Mouse (Mus musculus) forebrain, embryonic 14.5 days (tissue): ENCODE results near the gene 1700113H08Rik. TPM values are rescaled to one million over a fixed set of nuclear protein-coding genes. Genes with fewer than 3 reads are reported as not detected.

Experiments used
- ATAC-seq: fragments of 200-750 bp; cut with Nextera tagmentation; 2 replicates; pipeline ENCODE4 v1.8.0; 2017; ENCODE audit warnings: mild to moderate bottlenecking, moderate library complexity
- DNase-seq: peaks from one replicate; pipeline ENCODE4 v3.0.0-alpha.2; 2015; ENCODE audit warnings: low spot score
- H3K27ac ChIP-seq: fragments of 300-500 bp; sonication (generic); 2 replicates; pipeline ENCODE4 v1.5.1; 2014; ENCODE audit warnings: low read depth, mild to moderate bottlenecking, control low read depth, low read length, moderate library complexity
- H3K27me3 ChIP-seq: fragments of 300-500 bp; sonication (generic); replicated peaks from 2 replicates; pipeline ENCODE4 v1.6.1; 2014; ENCODE audit warnings: low read length, control low read depth, mixed read lengths; ENCODE audit not compliant: control insufficient read depth, insufficient read depth
- H3K36me3 ChIP-seq: fragments of 300-500 bp; sonication (generic); 2 replicates; pipeline ENCODE4 v1.6.1; 2014; ENCODE audit warnings: low read length, control low read depth; ENCODE audit not compliant: control insufficient read depth, insufficient read depth
- H3K4me1 ChIP-seq: fragments of 300-500 bp; sonication (generic); 2 replicates; pipeline ENCODE4 v1.6.1; 2014; ENCODE audit warnings: antibody characterized with exemption, low read length, control low read depth; ENCODE audit not compliant: control insufficient read depth, insufficient read depth
- H3K4me2 ChIP-seq: fragments of 300-500 bp; sonication (generic); 2 replicates; pipeline ENCODE4 v1.6.1; 2014; ENCODE audit warnings: mild to moderate bottlenecking, control low read depth, low read length
- H3K4me3 ChIP-seq: fragments of 300-500 bp; sonication (generic); 2 replicates; pipeline ENCODE4 v1.5.1; 2014; ENCODE audit warnings: low read depth, low read length, control low read depth
- H3K9ac ChIP-seq: fragments of 300-500 bp; sonication (generic); 2 replicates; pipeline ENCODE4 v1.6.1; 2014; ENCODE audit warnings: mild to moderate bottlenecking, low read length, control low read depth, moderate library complexity
- H3K9me3 ChIP-seq: fragments of 300-500 bp; sonication (generic); replicated peaks from 2 replicates; pipeline ENCODE4 v1.6.1; 2016; ENCODE audit warnings: low read length, control low read depth, mixed read lengths; ENCODE audit not compliant: control insufficient read depth
- WGBS: fragments of 180-500 bp; shearing (Covaris S2); extraction: QIAGEN DNeasy Blood & Tissue Kit; methylation state at CpG from one replicate; pipeline ENCODE4 v1.1.7; 2014; 5-methylcytosine and 5-hydroxymethylcytosine counted together
- polyA plus RNA-seq: library from polyadenylated mRNA; unstranded; fragments of >200 nt; fragmentation: Nextera tagmentation; extraction: Ambion mirVana; gene quantifications from 2 replicates; pipeline ENCODE4 v1.2.1, GENCODE M21; 2014

Gene 1700113H08Rik
- polyA plus RNA-seq, 1 experiment from 2014 or later, result not detected

- H3K27ac ChIP-seq, result no peak overlapping the region
- DNase-seq, result no peak
- H3K4me2 ChIP-seq, result no peak overlapping the region
- no peaks in the 10 kb centered on the region for H3K9me3 ChIP-seq
- WGBS, result 89% methylated on average over 8 of the region's 8 CpGs
- H3K4me3 ChIP-seq, result no peak overlapping the region
- H3K9ac ChIP-seq, result no peak overlapping the region
- no peaks in the 10 kb centered on the region for H3K36me3 ChIP-seq
- no peaks in the 10 kb centered on the region for H3K27me3 ChIP-seq
- peaks cover 17% of the 10 kb centered on the region; the same call in 1 of the 2 replicates for H3K4me1 ChIP-seq
- no peak for ATAC-seq
Measured at GRCm38 (mm10) chr10:87032768-87033167, 25.1 kb upstream of the 1700113H08Rik start.

DNA sequence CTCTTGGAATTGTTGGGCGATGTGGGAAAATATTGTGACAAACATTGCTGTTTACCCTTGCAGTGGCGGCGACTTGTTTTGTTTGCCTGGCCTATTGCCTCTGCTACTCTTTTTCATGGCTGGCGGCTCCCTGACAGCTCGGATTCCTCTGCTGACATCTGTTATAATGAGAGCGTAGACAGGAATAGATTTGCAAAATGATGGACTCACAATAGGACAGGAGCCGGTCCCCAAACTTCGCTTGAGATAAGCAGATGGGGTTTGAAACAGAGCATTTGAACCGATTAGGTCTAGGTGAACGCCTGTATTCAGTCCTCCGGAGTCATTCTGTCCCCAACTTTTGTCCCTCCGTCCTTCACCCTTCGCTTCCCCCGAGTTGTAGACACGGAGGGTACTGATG, 22.0 kb upstream of the 1700113H08Rik start:
- no peaks in the 10 kb centered on the region for H3K27me3 ChIP-seq
- H3K9ac ChIP-seq, result no peak overlapping the region
- no peak overlapping the region for H3K27ac ChIP-seq
- no peaks in the 10 kb centered on the region for H3K9me3 ChIP-seq
- no peak overlapping the region for H3K4me3 ChIP-seq
- peaks cover 17% of the 10 kb centered on the region; the same call in 1 of the 2 replicates for H3K4me1 ChIP-seq
- WGBS, result 35% methylated on average over 15 of the region's 15 CpGs
- DNase-seq (peak; percentile 41), ATAC-seq (peak; percentile 59; the same call in 1 of the 2 replicates)
- peak overlapping the region; percentile 5; the same call in 1 of the 2 replicates for H3K4me2 ChIP-seq
- H3K36me3 ChIP-seq, result no peaks in the 10 kb centered on the region

GRCm38 (mm10) chr10:87036271-87036703, 21.6 kb upstream of the 1700113H08Rik start:
- WGBS, result 46% methylated on average over 14 of the region's 14 CpGs

DNA sequence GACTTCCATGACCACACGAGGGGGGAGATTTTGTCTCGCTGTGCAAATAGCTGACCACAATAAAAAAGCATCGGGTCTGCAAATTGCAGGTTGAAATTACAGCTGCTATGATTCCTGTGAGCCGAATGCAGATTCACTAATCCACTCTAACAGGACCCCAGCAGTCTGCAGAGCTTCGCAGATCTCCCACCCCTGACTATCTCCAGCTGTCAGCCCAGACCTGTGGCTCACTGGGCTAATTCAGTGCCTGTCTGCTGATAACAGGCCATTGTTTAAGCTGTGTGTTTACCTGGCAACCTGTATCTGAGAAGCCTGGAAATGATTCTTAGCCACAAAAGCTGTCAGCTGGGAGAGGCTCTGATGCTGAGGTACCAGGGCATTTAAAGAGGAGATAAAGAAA, 20.8 kb upstream of the 1700113H08Rik start:
- Histone ChIP-seq H3K36me3 (no peaks in the 10 kb centered on the region), H3K27ac (no peak overlapping the region), H3K9me3 (no peaks in the 10 kb centered on the region), H3K4me3 (no peak overlapping the region), H3K4me1 (peaks cover 17% of the 10 kb centered on the region; the same call in 1 of the 2 replicates), H3K4me2 (no peak overlapping the region), H3K27me3 (no peaks in the 10 kb centered on the region), H3K9ac (no peak overlapping the region)
- DNase-seq, result no peak
- no peak for ATAC-seq
- WGBS, result 27% methylated on average over 5 of the region's 5 CpGs

More at GRCm38 (mm10) chr10:87036271-87036703, 21.6 kb upstream of the 1700113H08Rik start:
- peak; percentile 37 for DNase-seq
- Histone ChIP-seq H3K27me3 (no peaks in the 10 kb centered on the region), H3K9ac (no peak overlapping the region), H3K36me3 (no peaks in the 10 kb centered on the region), H3K4me1 (peaks cover 17% of the 10 kb centered on the region; the same call in 1 of the 2 replicates), H3K27ac (no peak overlapping the region), H3K9me3 (no peaks in the 10 kb centered on the region), H3K4me3 (no peak overlapping the region), H3K4me2 (0 out of 2 replicates have a peak overlapping the region, but pooled peaks have one; percentile 5)
- peak; percentile 53; the same call in 1 of the 2 replicates for ATAC-seq

- no peak overlapping the region for H3K4me3 ChIP-seq
- H3K9ac ChIP-seq, result no peak overlapping the region
- no peak overlapping the region for H3K27ac ChIP-seq
- H3K4me1 ChIP-seq, result peaks cover 17% of the 10 kb centered on the region; the same call in 1 of the 2 replicates
- DNase-seq (no peak), ATAC-seq (no peak)
- H3K36me3 ChIP-seq, result no peaks in the 10 kb centered on the region
- WGBS, result 82% methylated on average over 6 of the region's 6 CpGs
- no peak overlapping the region for H3K4me2 ChIP-seq
- no peaks in the 10 kb centered on the region for H3K9me3 ChIP-seq
- no peaks in the 10 kb centered on the region for H3K27me3 ChIP-seq
Measured at GRCm38 (mm10) chr10:87039340-87039739, 18.5 kb upstream of the 1700113H08Rik start.

GRCm38 (mm10) chr10:87039800-87040199, 18.0 kb upstream of the 1700113H08Rik start:
- Histone ChIP-seq H3K9ac (no peak overlapping the region), H3K27ac (no peak overlapping the region), H3K36me3 (no peaks in the 10 kb centered on the region), H3K27me3 (no peaks in the 10 kb centered on the region), H3K4me1 (peaks cover 17% of the 10 kb centered on the region; the same call in 1 of the 2 replicates), H3K9me3 (no peaks in the 10 kb centered on the region), H3K4me2 (no peak overlapping the region), H3K4me3 (no peak overlapping the region)
- ATAC-seq, result no peak
- WGBS, result 94% methylated on average over 3 of the region's 3 CpGs
- no peak for DNase-seq

- H3K4me2 ChIP-seq, result no peak overlapping the region
- no peak overlapping the region for H3K4me3 ChIP-seq
- DNase-seq, result no peak
- H3K4me1 ChIP-seq, result peaks cover 8% of the 10 kb centered on the region; the same call in 1 of the 2 replicates
- H3K9ac ChIP-seq, result no peak overlapping the region
- no peaks in the 10 kb centered on the region for H3K27me3 ChIP-seq
- H3K27ac ChIP-seq, result no peak overlapping the region
- ATAC-seq, result peak; percentile 58; the same call in 1 of the 2 replicates
- no peaks in the 10 kb centered on the region for H3K36me3 ChIP-seq
- no peaks in the 10 kb centered on the region for H3K9me3 ChIP-seq
- WGBS, result 38% methylated on average over 7 of the region's 7 CpGs
Measured at GRCm38 (mm10) chr10:87041265-87041664, 16.6 kb upstream of the 1700113H08Rik start.

GRCm38 (mm10) chr10:87045273-87045672, 12.6 kb upstream of the 1700113H08Rik start:
- no peaks in the 10 kb centered on the region for H3K27me3 ChIP-seq
- no peak for ATAC-seq

GRCm38 (mm10) chr10:87046469-87046868, 11.4 kb upstream of the 1700113H08Rik start:
- H3K9me3 ChIP-seq, result no peaks in the 10 kb centered on the region
- 0 out of 2 replicates have a peak, but pooled peaks cover 3% of the 10 kb centered on the region for H3K4me1 ChIP-seq
- WGBS, result 4% methylated on average over 6 of the region's 6 CpGs
- H3K4me2 ChIP-seq, result no peak overlapping the region
- DNase-seq (peak; percentile 68), ATAC-seq (peak; percentile 83)
- H3K27ac ChIP-seq, result no peak overlapping the region
- no peak overlapping the region for H3K4me3 ChIP-seq
- no peaks in the 10 kb centered on the region for H3K27me3 ChIP-seq
- H3K9ac ChIP-seq, result no peak overlapping the region
- H3K36me3 ChIP-seq, result no peaks in the 10 kb centered on the region

More at GRCm38 (mm10) chr10:87045273-87045672, 12.6 kb upstream of the 1700113H08Rik start:
- Histone ChIP-seq H3K9ac (no peak overlapping the region), H3K4me1 (0 out of 2 replicates have a peak, but pooled peaks cover 3% of the 10 kb centered on the region), H3K4me3 (no peak overlapping the region), H3K36me3 (no peaks in the 10 kb centered on the region), H3K4me2 (no peak overlapping the region), H3K27ac (no peak overlapping the region), H3K9me3 (no peaks in the 10 kb centered on the region)
- DNase-seq, result no peak
- 74% methylated on average over 3 of the region's 3 CpGs for WGBS
